Mouse (Mus musculus) stomach, postnatal 0 days (tissue): Measurements from ENCODE around the gene Gm49395.

Source experiments
- CTCF ChIP-seq: IDR thresholded peaks from 2 replicates; pipeline ENCODE4 v1.5.1; 2016; ENCODE audit warnings: antibody characterized with exemption, low read depth, mild to moderate bottlenecking, moderate library complexity
- EP300 ChIP-seq: optimal IDR thresholded peaks from 2 replicates; pipeline ENCODE3; 2016; ENCODE audit warnings: antibody characterized with exemption

GRCm38 (mm10) chr13:115057555-115057954 is 44.2 kb downstream of the Gm49395 start:
- no peak for TF ChIP-seq CTCF
- no peak for TF ChIP-seq EP300
